Mouse (Mus musculus): ENCODE results near the gene Olig2.
A peak's percentile ranks its signal among the peaks of the same experiment; 100 is the strongest.
"Not testable (repeated sequence)": the region's sequence is repeated elsewhere in the genome, so short reads cannot be mapped to it uniquely, and the experiment has no call there.

Gene Olig2

GRCm38 (mm10) chr16:91226883-91227759 lies 1.9 kb downstream of the Olig2 start:
- DNase-seq (ENCODE audit: low read depth, low spot score): no peak

DNA sequence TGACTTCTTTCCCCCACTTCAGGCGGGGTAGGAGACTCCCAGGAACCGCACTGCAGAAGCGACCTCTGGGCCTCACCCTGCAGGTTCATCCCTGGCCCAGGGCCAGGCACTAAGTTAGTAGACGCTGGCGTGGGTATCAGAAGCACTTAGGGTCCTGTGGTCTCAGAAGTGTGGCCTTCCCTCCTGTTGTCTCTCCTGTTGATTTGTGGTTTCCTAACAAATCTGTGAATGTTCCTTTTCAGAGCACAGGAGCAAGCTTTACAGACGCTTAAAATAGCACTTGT lies 2.4 kb downstream of the Olig2 start:
- DNase-seq (ENCODE audit: low read depth, low spot score): peak; percentile 42

GRCm38 (mm10) chr16:91228238-91229071 lies 3.2 kb downstream of the Olig2 start:
- DNase-seq (ENCODE audit: low read depth, low spot score): no peak

DNA sequence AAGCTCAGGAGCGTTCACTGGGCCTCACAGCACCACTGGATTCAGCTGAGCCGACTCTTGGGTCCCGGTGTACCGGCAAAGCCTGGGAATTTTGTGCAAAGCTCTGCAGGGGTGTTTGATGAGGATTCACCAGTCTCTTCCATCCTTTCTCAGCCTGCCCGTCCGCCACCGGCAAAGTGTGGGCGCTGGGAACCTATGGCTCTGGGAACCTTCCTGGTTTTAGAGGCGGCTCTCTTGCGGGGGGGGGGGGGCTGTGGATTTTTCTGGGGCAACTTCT lies 3.8 kb downstream of the Olig2 start:
- no peak for DNase-seq (ENCODE audit: low read depth, low spot score)

DNA sequence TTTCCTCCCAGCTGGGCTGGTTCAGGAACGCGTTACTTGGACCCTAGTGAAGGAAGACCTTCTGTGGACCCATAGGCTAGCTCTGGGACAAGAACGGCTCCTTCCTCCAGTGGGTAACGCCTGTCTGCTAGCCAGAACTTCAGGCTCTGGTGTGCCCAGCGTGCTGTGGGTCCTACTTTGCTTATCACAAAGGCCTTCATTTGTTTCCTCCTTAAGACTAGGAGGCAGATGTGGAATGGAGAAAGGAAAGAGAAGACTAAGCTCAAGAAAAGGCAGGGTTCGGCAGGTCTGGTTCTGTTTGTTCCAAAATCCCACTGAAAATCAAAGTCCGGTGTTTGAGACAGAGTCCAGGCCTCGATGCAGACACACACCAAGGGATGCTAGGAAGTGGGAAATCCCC lies 4.4 kb downstream of the Olig2 start:
- no peak for DNase-seq (ENCODE audit: low read depth, low spot score)

- DNase-seq (ENCODE audit: low read depth, low spot score): no peak
Observed at GRCm38 (mm10) chr16:91231781-91232469, 6.7 kb downstream of the Olig2 start.

GRCm38 (mm10) chr16:91232470-91233240 lies 7.4 kb downstream of the Olig2 start:
- no peak for DNase-seq (ENCODE audit: low read depth, low spot score)

DNA sequence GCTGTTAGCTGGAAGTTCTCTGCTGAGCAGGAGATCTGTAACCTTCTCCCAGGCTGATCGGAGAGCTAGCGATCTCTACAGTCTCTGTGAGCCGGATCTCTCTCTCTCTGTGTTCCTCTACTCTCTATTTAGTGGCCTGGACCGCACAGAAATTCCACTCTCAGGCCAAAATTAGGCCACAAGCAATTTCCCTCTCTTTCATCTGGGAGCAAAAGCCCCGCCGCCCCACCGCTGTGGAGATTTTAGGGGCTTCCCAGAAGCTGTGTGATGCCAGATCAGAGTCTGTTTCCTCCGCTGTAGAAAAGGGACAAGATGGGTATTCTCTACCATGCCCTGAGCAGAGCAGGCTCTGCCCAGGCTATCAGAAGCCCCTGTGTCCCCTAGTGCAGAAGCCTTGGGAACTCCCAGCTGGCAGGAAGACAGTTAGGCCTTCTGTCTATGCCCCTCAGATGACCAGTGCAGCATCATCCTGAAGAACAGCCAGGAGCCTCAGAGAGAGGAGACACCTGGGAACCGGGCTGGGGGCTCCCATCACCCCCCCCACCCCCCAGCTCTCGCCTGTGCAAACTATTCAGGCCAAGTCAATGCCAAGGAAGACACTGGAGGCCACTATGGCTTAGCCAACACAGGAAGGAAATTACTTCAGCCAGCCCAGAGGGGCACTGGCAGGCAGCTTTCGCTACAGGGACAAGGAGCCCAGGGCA lies 8.1 kb downstream of the Olig2 start:
- DNase-seq (ENCODE audit: low read depth, low spot score): no peak

GRCm38 (mm10) chr16:91239024-91239423 lies 13.8 kb downstream of the Olig2 start:
- no peak for DNase-seq (ENCODE audit: low read depth, low spot score)

DNA sequence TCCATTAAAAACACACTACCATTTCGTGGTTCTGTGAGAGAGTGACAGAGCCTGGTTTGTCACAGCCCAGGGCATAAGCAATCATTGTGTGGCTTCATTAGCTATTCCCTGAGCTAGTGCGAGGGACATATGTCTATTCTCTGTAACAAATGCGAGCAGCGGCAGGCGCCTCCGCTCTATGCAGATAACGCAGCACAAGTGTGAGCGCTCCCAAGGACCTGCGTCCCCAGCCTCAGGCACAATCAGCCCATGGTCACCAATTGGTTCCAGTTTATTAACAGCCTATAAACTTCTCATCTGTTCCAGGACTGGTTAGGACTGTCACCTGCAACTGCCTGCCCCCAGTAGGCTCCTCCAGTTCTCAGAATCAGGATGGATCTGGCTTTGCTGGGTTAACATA lies 21.0 kb downstream of the Olig2 start:
- DNase-seq (ENCODE audit: low read depth, low spot score): no peak

DNA sequence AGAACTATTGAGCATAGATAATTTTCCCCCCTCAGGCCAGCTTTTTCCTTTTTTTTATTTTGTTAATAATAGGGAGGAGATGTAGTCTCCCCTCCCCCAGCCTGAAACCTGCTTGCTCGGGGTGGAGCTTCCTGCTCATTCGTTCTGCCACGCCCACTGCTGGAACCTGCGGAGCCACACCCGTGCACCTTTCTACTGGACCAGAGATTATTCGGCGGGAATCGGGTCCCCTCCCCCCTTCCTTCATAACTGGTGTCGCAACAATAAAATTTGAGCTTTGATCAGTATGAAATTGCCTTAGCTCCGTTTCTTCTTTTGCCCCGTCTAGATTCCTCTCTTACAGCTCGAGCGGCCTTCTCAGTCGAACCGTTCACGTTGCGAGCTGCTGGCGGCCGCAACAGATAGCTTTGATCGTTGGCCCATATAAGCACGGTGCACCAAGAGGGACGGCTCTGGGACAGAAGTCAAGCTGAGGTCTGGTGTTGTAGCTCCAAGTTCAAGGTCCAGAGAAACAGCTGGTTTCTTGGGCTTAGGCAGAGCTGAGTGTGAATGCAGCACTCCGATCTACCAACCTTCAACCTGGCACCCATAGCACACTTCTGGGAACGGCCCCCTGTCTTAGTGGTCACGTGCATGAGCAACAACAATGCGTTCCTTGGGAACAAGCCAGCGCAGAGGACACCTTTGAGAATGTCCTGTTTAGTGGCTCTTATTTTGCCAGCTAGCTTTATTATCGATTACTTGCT lies 30.3 kb downstream of the Olig2 start:
- not testable (repeated sequence) for DNase-seq (ENCODE audit: low read depth, low spot score)

DNA sequence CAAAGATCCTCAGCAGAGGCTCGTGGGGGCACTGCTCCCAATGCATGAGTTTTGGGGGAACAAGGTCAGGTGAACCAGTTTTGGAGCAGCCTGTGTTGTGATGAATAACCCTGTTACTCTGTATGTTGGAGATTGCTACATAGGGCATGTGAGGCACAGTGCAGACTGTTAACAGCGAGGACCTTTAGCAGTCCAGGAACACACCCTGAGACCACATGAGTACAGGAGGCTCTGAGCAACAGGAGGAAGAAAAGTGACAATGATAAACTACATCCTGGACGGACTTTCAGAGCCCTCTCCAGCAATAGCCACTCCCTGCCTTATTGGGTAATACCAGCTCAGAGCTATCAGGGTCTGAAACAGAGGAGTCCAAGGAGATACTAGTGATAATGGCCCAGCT lies 33.7 kb downstream of the Olig2 start:
- no peak for DNase-seq (ENCODE audit: low read depth, low spot score)

DNA sequence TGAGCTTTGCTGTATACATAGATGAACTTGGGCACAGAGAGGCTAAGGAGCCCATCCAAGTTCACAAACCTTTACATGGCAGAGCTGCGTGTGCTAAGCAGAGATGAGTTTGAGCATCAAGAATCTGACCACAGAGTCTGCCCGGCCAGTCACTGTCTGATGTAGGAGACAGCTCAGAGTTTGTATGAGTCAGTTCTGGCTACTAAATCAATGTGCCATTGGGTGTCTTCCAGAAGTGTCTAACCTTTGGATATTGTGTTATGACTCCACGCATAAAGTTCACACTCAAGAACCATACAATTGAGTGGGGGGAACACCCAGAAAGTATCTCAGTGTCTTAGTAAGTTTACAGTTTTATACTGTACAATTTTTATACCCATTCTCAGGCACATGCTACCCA lies 35.6 kb downstream of the Olig2 start:
- DNase-seq (ENCODE audit: low read depth, low spot score): no peak

- no peak for DNase-seq (ENCODE audit: low read depth, low spot score)
Observed at GRCm38 (mm10) chr16:91262467-91263220, 37.4 kb downstream of the Olig2 start.

GRCm38 (mm10) chr16:91265972-91266371 lies 40.7 kb downstream of the Olig2 start:
- no peak for DNase-seq (ENCODE audit: low read depth, low spot score)

DNA sequence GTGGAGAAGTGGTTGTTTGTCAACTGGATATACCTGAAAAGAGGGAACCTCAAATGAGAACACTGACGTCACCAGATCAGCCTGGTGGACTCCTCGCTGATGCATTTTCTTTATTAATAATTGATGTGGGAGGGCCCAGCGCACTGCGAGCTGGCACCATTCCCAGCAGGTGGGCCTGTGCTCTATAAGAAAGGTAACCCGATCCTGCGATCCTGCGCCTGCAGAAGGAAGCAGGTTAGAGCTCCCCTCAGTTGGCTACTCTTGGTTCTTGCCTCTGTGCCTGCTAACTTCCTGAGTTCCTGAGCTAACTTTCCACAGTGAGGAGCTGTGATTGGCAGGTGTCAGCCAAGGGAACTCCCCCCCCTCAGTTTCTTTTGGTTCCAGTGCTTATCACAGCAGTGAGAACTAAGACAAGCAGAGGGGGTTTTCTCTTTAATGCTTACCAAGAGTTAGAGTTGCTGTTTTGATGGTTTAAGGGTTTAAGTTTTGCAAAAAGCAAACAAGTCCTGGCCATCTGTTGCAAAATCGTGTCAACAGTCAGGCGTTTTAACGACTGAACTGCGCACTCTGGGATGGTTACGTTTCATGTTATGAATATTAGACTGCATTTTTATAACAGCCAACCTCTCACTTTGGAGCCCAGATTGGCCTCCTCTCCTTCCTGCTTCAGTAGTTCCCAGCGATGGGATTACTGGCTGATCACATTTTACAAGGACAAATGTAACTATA lies 43.6 kb downstream of the Olig2 start:
- DNase-seq (ENCODE audit: low read depth, low spot score): peak; percentile 31

- DNase-seq (ENCODE audit: low read depth, low spot score): peak; percentile 86
Observed at GRCm38 (mm10) chr16:91269468-91270211, 44.4 kb downstream of the Olig2 start, which contains the start of gene Olig1. Gene Olig1 (plus strand): TSS chr16:91269772.

Measured in ES-CJ7 (cell line).